23 mouse cellular contexts compared by ENCODE assay signal in genomic region chr13:35607710-35608109, GRCm38 (mm10).
"Had no signal": no experiment of that assay in that cellular context is flagged by ENCODE, and none has a peak within 500 bp of the region (broad histone marks: within the 10 kb centered on the region; RNA-seq: fewer than 3 reads in every experiment).

No protein-coding gene starts in this region.

- H3K27ac ChIP-seq: heart, embryonic 10.5 days; hindbrain, embryonic 10.5 days; hindbrain, embryonic 12.5 days; hindbrain, embryonic 14.5 days; intestine, embryonic 15.5 days; layer of hippocampus, adult 2 months; limb, embryonic 12.5 days had no signal

- H3K4me3 ChIP-seq: heart, embryonic 10.5 days; heart, embryonic 12.5 days; hindbrain, embryonic 10.5 days; hindbrain, embryonic 12.5 days; intestine, embryonic 15.5 days; layer of hippocampus, adult 2 months; limb, embryonic 12.5 days had no signal

- H3K27me3 ChIP-seq: heart, embryonic 12.5 days; hindbrain, embryonic 12.5 days; intestine, embryonic 15.5 days; limb, embryonic 12.5 days had no signal

- H3K9ac ChIP-seq: forebrain, postnatal 0 days; heart, embryonic 12.5 days; hindbrain, embryonic 12.5 days; hindbrain, embryonic 14.5 days; intestine, embryonic 15.5 days; limb, embryonic 12.5 days had no signal

- H3K4me2 ChIP-seq: heart, embryonic 12.5 days; hindbrain, embryonic 12.5 days; hindbrain, embryonic 14.5 days; intestine, embryonic 15.5 days; limb, embryonic 12.5 days had no signal

- ATAC-seq: forebrain, postnatal 0 days; hindbrain, embryonic 16.5 days; inflammation-experienced regulatory T-cells, adult 6 months; intestine, embryonic 15.5 days; intestine, postnatal 0 days had no signal

- H3K4me1 ChIP-seq: heart, embryonic 10.5 days; hindbrain, embryonic 10.5 days; hindbrain, embryonic 12.5 days; intestine, embryonic 15.5 days; limb, embryonic 12.5 days had no signal

- DNase-seq: forebrain, postnatal 0 days; gastrocnemius, postnatal 14 days; gastrocnemius, postnatal 36 days; heart, postnatal 10 days; heart, postnatal 4 days; kidney, adult 18-20 months; kidney, adult 8-10 months; kidney, postnatal 10 days; kidney, postnatal 25 days; kidney, postnatal 4 days; layer of hippocampus, postnatal 36 days; left cerebral cortex, postnatal 4 days had no signal

- H3K36me3 ChIP-seq: heart, embryonic 10.5 days; heart, embryonic 12.5 days; hindbrain, embryonic 10.5 days; hindbrain, embryonic 12.5 days; intestine, embryonic 15.5 days; limb, embryonic 12.5 days had no signal

- H3K9me3 ChIP-seq: heart, embryonic 10.5 days; heart, embryonic 12.5 days; hindbrain, embryonic 10.5 days; hindbrain, embryonic 12.5 days; intestine, embryonic 15.5 days; limb, embryonic 12.5 days had no signal
